Mouse (Mus musculus) stomach, postnatal 0 days (tissue): ENCODE data around the gene Clcn2. TPM values are rescaled to one million over a fixed set of nuclear protein-coding genes. Genes with fewer than 3 reads are reported as not detected.

Source experiments
- ATAC-seq: fragments of 200-750 bp; cut with Nextera tagmentation; 2 replicates; pipeline ENCODE4 v1.8.0; 2017; ENCODE audit not compliant: low FRiP score, low TSS enrichment
- DNase-seq: peaks from one replicate; pipeline ENCODE4 v3.0.0-alpha.2; 2016; ENCODE audit warnings: low spot score
- H3K27ac ChIP-seq: fragments of 300-500 bp; sonication (generic); replicated peaks from 2 replicates; pipeline ENCODE4 v1.5.1; 2014; ENCODE audit warnings: mild to moderate bottlenecking, control low read depth
- H3K27me3 ChIP-seq: fragments of 300-500 bp; sonication (generic); 2 replicates; pipeline ENCODE4 v1.6.1; 2014; ENCODE audit warnings: low read length; ENCODE audit not compliant: control insufficient read depth, insufficient read depth
- H3K36me3 ChIP-seq: fragments of 300-500 bp; sonication (generic); 2 replicates; pipeline ENCODE4 v1.6.1; 2014; ENCODE audit warnings: low read length, mixed read lengths; ENCODE audit not compliant: control insufficient read depth, insufficient read depth
- H3K4me1 ChIP-seq: fragments of 300-500 bp; sonication (generic); replicated peaks from 2 replicates; pipeline ENCODE4 v1.6.1; 2014; ENCODE audit warnings: antibody characterized with exemption; ENCODE audit not compliant: control insufficient read depth, insufficient read depth
- H3K4me2 ChIP-seq: fragments of 300-500 bp; sonication (generic); replicated peaks from 2 replicates; pipeline ENCODE4 v1.6.1; 2014; ENCODE audit warnings: low read depth, mild to moderate bottlenecking, control low read depth, moderate library complexity
- H3K4me3 ChIP-seq: fragments of 300-500 bp; sonication (generic); 2 replicates; pipeline ENCODE4 v1.5.1; 2014; ENCODE audit warnings: low read depth, low read length, control low read depth
- H3K9ac ChIP-seq: fragments of 300-500 bp; sonication (generic); 2 replicates; pipeline ENCODE4 v1.6.1; 2014; ENCODE audit warnings: mild to moderate bottlenecking, low read length, control low read depth, mixed read lengths
- H3K9me3 ChIP-seq: fragments of 300-500 bp; sonication (generic); 2 replicates; pipeline ENCODE4 v1.6.1; 2016; ENCODE audit warnings: low read length; ENCODE audit not compliant: control insufficient read depth
- CTCF ChIP-seq: IDR thresholded peaks from 2 replicates; pipeline ENCODE4 v1.5.1; 2016; ENCODE audit warnings: antibody characterized with exemption, low read depth, mild to moderate bottlenecking, moderate library complexity
- EP300 ChIP-seq: optimal IDR thresholded peaks from 2 replicates; pipeline ENCODE3; 2016; ENCODE audit warnings: antibody characterized with exemption
- WGBS: fragments of 180-500 bp; shearing (Covaris S2); extraction: QIAGEN DNeasy Blood & Tissue Kit; methylation state at CpG from one replicate; pipeline ENCODE4 v1.1.7; 2014; 5-methylcytosine and 5-hydroxymethylcytosine counted together
- polyA plus RNA-seq: library from polyadenylated mRNA; unstranded; fragments of >200 nt; fragmentation: Nextera tagmentation; extraction: Ambion mirVana; gene quantifications from 2 replicates; pipeline ENCODE4 v1.2.1, GENCODE M21; 2015

The Clcn2 gene
- polyA plus RNA-seq, 1 experiment from 2014 or later: 8.4 TPM

- 94% methylated on average over 10 of the region's 10 CpGs for WGBS
- no peak overlapping the region for H3K9ac ChIP-seq
- H3K36me3 ChIP-seq: peaks cover 3% of the 10 kb centered on the region; the same call in 1 of the 2 replicates
- H3K4me3 ChIP-seq: no peak overlapping the region
- H3K4me2 ChIP-seq: no peak overlapping the region
- no peak overlapping the region for H3K27ac ChIP-seq
- ATAC-seq (no peak), DNase-seq (no peak)
- no peak for TF ChIP-seq EP300
- no peak for TF ChIP-seq CTCF
- H3K27me3 ChIP-seq: no peaks in the 10 kb centered on the region
- H3K4me1 ChIP-seq: no peaks in the 10 kb centered on the region
- H3K9me3 ChIP-seq: no peaks in the 10 kb centered on the region
These were observed 14.5 kb downstream of the Clcn2 start for GRCm38 (mm10) chr16:20703071-20703470.

GRCm38 (mm10) chr16:20702522-20702893 lies 15.0 kb downstream of the Clcn2 start:
- Histone ChIP-seq H3K27ac (no peak overlapping the region), H3K4me2 (no peak overlapping the region), H3K36me3 (peaks cover 3% of the 10 kb centered on the region; the same call in 1 of the 2 replicates), H3K4me3 (no peak overlapping the region), H3K9me3 (no peaks in the 10 kb centered on the region), H3K9ac (no peak overlapping the region), H3K27me3 (no peaks in the 10 kb centered on the region), H3K4me1 (no peaks in the 10 kb centered on the region)
- ATAC-seq (peak; percentile 73), DNase-seq (peak; percentile 81)
- WGBS: 13% methylated on average over 8 of the region's 8 CpGs
- TF ChIP-seq CTCF: peak; percentile 81
- no peak for TF ChIP-seq EP300

GRCm38 (mm10) chr16:20701729-20702521 lies 15.6 kb downstream of the Clcn2 start:
- Histone ChIP-seq H3K27me3 (no peaks in the 10 kb centered on the region), H3K4me1 (no peaks in the 10 kb centered on the region), H3K9ac (0 out of 2 replicates have a peak overlapping the region, but pooled peaks have one; percentile 18), H3K4me3 (no peak overlapping the region), H3K36me3 (peaks cover 3% of the 10 kb centered on the region; the same call in 1 of the 2 replicates), H3K9me3 (no peaks in the 10 kb centered on the region), H3K27ac (no peak overlapping the region), H3K4me2 (no peak overlapping the region)
- 35% methylated on average over 12 of the region's 12 CpGs for WGBS
- no peak for DNase-seq
- TF ChIP-seq CTCF (no peak), EP300 (no peak)
- peak; percentile 14; the same call in 1 of the 2 replicates for ATAC-seq

- 74% methylated on average over 7 of the region's 7 CpGs for WGBS
- H3K4me3 ChIP-seq: no peak overlapping the region
- ATAC-seq (no peak), DNase-seq (no peak)
- TF ChIP-seq EP300 (no peak), CTCF (no peak)
- H3K27me3 ChIP-seq: no peaks in the 10 kb centered on the region
- 0 out of 2 replicates have a peak overlapping the region, but pooled peaks have one; percentile 18 for H3K9ac ChIP-seq
- H3K9me3 ChIP-seq: no peaks in the 10 kb centered on the region
- H3K4me2 ChIP-seq: no peak overlapping the region
- H3K27ac ChIP-seq: no peak overlapping the region
- H3K4me1 ChIP-seq: no peaks in the 10 kb centered on the region
- peaks cover 3% of the 10 kb centered on the region; the same call in 1 of the 2 replicates for H3K36me3 ChIP-seq
These were observed 16.2 kb downstream of the Clcn2 start for GRCm38 (mm10) chr16:20701316-20701715.

- Histone ChIP-seq H3K9me3 (no peaks in the 10 kb centered on the region), H3K27ac (no peak overlapping the region), H3K27me3 (no peaks in the 10 kb centered on the region), H3K4me2 (no peak overlapping the region), H3K9ac (no peak overlapping the region), H3K4me3 (no peak overlapping the region), H3K4me1 (no peaks in the 10 kb centered on the region; the same call in 1 of the 2 replicates), H3K36me3 (peaks cover 3% of the 10 kb centered on the region; the same call in 1 of the 2 replicates)
- TF ChIP-seq CTCF (no peak), EP300 (no peak)
- WGBS: 73% methylated on average over 5 of the region's 5 CpGs
- DNase-seq: no peak
- no peak for ATAC-seq
These were observed 17.5 kb downstream of the Clcn2 start for GRCm38 (mm10) chr16:20700036-20700435.

- no peak for ATAC-seq
- TF ChIP-seq EP300: no peak
- no peak for TF ChIP-seq CTCF
- Histone ChIP-seq H3K4me2 (no peak overlapping the region), H3K27ac (no peak overlapping the region), H3K4me3 (no peak overlapping the region), H3K9me3 (no peaks in the 10 kb centered on the region), H3K27me3 (no peaks in the 10 kb centered on the region), H3K4me1 (no peaks in the 10 kb centered on the region; the same call in 1 of the 2 replicates), H3K9ac (no peak overlapping the region), H3K36me3 (peaks cover 3% of the 10 kb centered on the region; the same call in 1 of the 2 replicates)
- 74% methylated on average over 5 of the region's 5 CpGs for WGBS
- DNase-seq: no peak
These were observed 18.3 kb downstream of the Clcn2 start for GRCm38 (mm10) chr16:20699266-20699665.
